Mouse (Mus musculus) right cerebral cortex, postnatal 25 days (tissue): ENCODE data around the gene Syngr3.
"Not testable (repeated sequence)": the region's sequence is repeated elsewhere in the genome, so short reads cannot be mapped to it uniquely, and the experiment has no call there.

ENCODE experiments used
- DNase-seq: peaks from one replicate; pipeline ENCODE4 v3.0.0; 2022

Gene Syngr3

DNA sequence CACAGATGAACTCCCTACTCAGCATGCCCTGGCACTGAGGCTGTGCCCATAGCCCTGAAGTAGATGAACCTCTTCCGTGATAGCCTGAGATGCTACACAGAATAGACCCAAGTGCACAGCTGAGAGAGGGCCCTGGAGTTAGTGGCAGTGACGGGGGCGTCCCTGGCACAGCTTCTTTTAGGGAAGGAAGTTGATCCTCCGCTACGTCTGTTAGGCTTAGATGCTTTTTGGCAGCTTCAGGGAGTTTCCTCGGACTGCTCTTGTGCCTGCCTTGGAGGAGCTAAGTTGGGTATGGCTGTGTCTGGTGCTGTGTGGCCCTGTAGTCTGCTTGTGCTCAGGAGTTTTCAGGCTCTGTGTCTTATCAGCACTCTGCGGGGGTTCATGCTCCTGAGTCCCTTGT, 15.5 kb downstream of the Syngr3 start:
- DNase-seq = peak; percentile 65

DNA sequence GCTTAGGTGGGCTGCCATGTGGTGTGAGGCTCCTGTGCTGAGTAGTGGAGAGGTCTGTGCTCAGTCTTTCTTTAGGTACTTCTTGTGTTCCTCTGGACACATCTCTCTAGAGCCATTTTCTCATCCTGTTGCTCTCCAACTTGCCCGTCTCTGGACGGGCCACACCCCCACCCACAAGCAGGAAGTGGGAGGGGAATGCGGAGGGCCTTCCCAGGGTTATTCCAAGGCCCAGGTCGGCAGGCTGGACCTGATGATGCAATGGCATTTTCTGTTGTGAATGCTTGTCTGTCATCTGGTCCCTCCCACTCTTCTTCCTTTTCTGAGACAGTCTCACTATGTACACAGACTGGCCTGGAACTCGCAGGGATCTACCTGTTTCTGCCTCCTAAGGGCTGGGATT, 17.6 kb downstream of the Syngr3 start:
- DNase-seq = no peak

DNA sequence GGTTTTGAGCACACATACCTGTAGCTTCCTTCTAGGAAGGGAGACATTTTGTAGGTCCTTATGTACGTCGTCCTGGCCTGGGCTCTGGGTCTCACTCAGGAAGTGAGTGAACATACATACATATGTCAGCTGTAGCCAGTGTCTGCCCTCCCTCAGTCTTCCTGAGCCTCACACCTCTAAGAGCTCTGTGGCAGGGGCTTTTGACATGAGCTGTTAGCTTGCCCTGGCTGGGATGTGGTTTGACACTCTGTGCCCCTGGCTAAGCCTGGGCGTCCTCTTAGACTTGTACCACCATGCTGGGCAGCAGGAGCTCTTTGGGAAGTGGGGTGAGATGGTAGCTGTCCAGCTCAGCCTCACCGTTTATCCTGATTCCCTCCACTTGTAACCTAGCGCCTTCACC, 18.4 kb downstream of the Syngr3 start:
- no peak for DNase-seq

DNA sequence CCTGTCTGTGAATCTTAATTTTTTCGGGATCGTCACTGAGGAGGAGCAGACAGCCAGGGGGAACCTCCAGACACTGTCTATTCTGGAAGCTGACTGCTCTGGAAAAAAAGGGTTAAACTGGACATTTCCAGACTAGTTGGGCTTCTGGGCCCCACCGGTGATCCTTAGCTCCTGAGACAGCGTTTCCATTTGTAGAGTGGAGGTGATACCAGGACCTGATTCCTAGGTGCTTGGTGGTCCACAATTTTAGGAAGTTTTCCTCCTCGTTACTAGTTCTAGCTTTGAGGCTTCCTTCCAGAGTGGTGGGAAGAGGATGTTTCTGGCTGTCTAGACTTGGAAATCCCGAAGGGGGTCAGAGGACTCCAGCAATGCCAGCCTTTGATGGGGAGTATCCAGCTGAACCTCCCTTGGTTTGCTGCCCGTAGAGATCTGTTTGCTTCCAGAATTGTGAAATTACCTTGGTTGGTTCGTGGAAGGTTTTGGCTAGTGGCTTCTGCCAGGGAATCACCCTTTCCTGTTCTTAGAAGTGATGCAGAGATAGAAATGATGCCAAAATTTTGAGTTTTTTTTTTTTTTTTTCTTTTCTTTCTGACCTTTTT, 19.4 kb downstream of the Syngr3 start:
- DNase-seq = no peak

DNA sequence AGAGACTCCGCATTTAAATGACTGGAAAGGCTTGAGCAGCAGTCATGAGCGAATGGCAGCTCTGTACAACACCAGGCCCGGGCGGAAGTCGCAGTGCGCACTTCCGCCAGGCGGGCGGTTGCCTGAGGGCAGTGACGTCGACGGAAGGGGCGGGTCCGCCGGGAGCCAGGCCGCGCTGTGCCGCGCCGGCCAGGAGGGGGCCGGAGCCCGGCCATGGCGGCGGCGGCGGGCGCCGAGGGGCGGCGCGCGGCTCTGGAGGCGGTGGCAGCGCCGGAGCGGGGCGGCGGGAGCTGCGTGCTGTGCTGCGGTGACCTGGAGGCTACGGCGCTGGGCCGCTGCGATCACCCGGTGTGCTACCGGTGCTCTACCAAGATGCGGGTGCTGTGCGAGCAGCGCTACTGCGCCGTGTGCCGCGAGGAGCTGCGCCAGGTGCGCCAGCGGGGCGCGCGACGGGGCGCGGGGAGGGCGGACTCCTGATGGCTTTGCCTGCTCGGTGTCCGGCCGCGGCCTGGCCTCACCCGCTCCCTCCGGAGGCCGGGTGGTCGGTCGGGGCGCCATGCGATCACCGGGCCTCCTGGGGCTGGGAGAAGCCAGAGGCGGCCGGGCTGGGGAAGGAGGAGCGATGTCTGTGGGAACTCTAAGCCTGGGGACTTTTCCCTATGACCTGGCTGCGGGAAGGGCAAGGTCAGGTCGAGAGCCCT, 20.1 kb downstream of the Syngr3 start, which contains the start of gene Zfp598:
Zfp598 (plus strand) TSS at position 143 of the 701 bp plus-strand sequence.
- DNase-seq = peak; percentile 95

DNA sequence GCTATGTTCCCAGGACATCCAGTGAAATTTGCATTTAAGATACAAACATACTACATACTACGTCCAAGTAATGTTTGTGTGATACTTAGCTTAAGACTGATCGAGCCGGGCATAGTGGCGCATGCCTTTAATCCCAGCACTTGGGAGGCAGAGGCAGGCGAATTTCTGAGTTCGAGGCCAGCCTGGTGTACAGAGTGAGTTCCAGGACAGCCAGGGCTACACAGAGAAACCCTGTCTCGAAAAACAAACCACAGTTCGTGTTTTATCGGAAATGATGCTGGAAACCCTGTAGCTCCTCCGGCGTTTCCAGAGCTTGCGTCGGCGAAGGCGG, 20.6 kb downstream of the Syngr3 start:
- DNase-seq = not testable (repeated sequence)

DNA sequence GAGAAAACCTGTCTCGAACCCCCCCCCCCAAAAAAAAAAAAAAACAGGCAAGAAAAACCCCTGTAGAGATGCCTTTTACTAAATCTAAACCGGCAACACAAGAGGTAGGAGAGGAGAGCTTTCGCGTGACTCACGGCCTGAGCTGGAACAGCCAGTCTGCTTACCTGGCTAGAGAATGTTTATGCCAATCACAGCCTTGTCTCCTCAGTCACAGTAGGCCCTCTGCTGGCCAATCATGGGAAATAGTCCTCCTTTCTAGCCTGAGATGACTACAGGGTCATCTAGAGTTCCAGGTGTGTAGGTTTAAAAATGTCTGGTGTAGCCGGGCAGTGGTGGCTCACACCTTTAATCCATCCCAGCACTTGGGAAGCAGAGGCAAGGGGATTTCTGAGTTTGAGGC, 22.3 kb downstream of the Syngr3 start:
- DNase-seq = no peak

DNA sequence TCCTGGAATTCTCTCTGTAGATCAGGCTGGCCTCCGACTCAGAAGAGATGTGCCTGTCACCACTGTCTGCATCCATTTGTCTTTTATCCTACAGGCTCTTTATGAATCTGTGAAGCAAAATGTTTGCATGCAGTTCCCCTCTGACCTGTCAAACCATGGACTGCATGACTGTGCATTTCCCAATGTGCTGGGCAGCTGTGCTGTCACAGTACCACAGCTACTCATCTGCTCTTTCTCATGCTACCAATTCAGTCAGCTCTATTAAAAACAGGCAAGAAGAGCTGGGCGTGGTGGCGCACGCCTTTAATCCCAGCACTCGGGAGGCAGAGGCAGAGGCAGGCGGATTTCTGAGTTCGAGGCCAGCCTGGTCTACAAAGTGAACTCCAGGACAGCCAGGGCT, 22.7 kb downstream of the Syngr3 start:
- DNase-seq = not testable (repeated sequence)

DNA sequence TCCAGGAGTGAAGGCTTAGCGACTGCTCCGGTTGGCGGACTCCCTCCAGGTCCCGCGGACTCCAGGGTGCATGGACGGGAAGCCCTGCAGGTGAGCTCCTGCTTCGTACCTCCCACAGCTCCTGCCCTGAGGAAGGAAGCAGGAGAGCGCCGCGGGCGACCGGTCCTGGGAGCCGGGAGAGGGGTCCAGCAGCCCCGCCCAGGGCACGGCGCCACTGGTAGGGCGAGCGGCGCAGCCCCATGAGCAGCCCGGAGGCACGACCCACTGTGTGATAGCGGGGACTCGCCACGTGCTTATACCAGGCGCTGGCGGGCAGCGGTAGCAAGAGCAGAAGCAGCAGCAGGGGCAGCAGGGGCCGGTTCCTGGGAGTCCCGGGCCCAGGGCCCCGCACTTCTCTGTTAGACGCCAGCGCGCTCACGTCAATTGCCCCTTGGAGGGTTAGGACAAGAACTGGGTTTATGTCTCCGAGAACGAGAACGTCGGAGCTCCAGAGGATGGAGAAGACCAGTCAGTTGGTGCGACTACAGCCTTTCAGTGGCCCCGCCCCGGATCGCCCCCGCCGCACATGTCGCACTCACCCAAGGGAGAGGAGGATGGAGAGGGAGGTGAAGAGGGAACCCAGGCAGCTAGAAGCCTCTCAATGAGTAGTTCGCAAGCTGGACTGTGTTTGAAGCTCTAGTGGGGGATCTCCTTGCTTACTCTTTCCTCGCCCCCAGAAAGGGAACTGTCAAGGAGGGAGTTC, 31.6 kb downstream of the Syngr3 start, which contains the start of gene Npw:
Npw (minus strand) TSS at position 441 of the 742 bp plus-strand sequence.
- no peak for DNase-seq

DNA sequence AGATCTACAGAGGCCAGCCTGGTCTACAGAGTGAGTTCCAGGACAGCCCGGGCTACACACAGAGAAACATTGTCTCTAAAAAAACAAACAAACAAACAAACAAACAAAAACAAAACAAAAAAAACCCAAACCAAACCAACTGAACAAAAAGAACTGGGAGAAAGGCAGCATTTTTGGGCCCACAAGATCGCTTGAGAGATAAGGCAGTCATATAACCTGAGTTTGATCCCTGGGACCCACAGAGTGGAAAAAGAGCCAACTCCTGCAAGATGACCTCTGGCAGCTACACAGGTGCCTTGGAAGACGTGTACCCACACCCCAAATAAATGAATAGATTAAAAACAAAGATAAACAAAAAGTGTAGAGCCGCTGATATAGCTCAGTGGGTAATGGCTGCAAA, 34.8 kb downstream of the Syngr3 start:
- no peak for DNase-seq

DNA sequence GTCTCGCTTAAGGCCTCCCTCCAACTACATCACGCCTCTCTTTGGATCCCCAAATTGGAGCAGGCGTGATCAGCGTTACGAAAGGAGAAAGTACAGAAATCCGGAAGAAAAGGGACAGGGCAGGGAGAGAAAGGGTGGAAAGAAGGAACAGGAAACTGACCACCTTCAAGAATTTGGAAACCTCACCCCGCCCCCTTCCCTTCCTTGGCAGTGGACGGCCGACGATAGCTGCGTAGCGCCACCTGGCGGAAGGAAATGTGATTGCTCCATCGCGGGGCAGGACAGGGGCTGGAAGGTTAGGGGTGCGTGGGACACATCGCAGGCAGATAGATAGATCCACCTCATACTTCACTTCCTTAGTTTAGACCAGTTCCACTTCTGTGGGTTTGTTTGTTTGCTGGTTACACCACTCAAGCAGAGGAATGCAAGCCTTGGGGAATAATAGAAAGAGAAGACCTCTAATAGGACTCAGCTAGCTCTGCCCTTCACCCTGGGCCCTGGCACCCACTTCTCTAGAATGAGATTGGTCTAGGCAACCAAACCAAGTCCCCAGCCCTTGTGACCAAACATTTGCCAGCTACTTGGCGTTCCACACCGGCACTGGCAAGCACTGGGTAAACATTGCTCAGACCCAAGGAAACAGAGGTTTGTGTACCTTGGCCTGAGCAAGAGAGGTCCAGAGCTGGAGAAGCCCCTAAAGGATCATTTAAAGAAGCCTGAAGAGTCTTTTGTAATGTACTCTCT, 35.6 kb downstream of the Syngr3 start:
- peak; percentile 50 for DNase-seq

DNA sequence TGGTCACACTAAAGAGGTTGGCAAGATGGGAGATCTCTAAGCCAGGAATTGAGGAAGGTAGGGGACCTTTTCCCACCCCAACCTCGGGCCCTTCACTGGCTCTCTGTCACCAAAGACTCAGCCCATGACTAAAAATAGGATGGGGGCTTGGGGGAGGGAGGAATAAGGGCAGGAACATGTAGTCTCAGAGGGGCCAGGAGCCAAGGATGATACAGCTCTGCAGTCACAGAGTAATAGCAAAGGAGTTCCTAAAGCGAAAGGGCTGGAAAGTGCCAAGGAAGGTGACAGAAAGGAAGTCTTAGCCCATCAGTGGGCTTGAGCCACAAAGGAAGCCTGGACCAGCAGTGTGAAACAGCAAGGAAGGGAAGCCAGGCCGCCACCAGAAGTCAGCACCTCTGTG, 37.9 kb downstream of the Syngr3 start:
- no peak for DNase-seq

DNA sequence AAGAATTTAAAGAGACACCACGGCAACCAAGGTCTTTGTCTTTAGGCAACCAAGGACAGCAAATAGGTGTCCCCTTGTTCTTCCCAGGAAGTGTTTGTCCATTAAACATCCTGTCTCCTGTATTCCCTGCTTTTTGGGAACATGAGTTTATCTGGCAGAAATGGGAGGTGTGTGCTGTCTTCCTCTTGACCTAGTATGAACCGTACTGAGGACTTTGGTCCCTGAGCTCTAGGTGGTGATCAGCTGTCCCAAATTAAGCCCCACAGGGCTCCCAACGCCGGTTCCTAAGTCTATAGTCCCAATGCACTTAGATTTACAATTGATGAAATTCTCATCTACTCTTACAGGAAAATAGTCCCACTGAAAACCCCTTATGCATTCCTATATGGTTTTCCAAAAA, 39.0 kb downstream of the Syngr3 start:
- DNase-seq = no peak

DNA sequence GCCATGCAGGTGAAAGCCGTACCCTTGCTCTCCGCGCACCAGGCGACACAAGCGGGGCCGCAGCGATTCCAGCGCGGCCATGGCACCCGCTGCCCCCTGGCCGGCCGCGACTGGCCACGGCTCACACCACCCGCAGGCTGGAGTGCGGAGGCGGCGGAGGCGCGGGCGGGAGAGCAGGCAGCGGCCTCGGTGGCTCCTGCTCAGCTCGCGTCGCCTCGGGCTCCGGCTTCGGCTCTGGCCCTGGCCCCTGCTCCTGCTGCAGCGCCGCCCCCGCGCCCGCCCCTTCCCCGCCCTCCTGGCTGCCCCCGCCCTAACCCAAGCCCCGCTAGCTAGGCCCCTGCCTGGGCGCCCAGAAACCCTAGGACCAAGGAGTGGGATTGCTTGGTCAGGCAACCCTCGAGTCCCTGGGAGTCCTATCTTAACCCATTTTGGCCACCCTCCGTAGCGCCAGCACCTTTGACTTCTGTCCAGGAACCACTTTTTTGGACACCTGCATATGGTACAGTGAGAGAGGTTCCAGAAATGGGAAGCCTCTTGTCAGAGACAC, 39.6 kb downstream of the Syngr3 start, which contains the start of gene Slc9a3r2:
Slc9a3r2 (minus strand) TSS at position 258 of the 547 bp plus-strand sequence.
- DNase-seq = peak; percentile 50

DNA sequence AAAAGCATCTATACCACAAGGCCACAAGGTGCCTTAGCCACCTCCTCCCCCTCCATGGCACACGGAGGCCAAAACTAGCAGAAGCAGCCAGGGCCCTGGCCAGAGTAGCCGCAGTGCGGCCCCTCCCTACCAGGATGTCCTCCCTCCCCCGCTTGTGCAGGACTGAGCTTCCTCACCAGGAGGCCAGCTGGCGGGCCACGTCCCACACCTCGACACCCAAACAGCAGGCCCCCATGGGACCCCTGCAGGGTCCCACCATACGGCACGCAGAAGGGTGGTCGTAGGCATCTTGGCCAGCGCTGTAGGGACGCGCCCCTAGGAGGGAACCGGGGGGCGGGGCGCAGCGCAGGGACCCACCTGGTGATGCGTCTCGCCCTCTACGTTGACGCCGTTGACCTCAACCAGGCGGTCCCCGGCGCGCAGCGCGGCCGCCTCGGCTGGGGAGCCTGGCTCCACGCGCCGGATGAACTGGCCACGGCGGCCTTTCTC, 40.1 kb downstream of the Syngr3 start:
- DNase-seq = no peak

DNA sequence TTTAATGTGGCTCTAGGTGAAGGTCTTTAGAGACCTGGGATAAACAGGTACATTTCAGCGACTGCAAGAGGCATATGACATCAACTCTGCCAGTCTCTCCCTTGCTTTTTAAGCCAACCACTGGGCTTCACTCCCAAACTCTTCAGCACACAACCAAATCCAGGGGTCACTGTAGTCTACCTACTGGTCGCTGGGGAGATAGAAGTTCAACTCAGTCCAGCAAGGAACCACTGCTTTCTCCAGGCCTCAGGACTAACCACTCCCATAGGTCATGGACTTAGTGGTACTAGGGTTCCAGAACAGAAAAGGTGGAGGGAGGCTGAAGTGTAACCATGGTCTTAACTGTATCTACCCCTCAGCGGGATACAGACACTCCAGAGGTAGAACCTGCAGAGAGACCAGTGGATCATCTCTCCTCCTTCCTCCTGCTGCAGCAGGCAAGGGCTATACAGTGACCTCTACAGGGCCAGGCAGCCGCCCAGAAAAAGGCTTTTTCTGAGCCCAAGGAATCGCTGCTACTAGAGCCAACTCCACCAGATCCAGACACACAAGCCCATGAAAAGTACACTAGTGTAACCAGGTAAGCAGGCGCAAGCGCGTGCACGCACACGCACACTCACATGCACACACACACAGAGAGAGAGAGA, 40.9 kb downstream of the Syngr3 start:
- DNase-seq = no peak

DNA sequence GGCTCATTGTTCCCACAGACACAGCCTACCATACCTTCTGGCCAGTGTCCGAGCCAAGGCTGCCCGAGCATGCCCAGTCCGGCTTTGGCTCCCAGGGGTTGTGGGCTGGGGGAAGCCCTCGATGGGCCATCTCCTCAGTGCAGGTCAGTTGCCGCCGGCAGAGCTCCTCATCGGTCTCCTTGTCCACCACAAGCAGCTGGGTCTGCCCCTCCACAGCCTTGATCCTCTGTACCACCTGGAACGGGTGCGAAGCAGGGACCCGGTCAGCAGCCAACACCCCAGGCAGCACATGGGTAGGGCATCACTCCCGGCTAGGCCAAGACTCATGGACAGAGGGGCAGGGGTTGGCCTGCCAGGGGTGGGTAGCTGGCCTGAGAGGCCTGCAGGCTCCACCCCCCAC, 42.3 kb downstream of the Syngr3 start:
- no peak for DNase-seq

DNA sequence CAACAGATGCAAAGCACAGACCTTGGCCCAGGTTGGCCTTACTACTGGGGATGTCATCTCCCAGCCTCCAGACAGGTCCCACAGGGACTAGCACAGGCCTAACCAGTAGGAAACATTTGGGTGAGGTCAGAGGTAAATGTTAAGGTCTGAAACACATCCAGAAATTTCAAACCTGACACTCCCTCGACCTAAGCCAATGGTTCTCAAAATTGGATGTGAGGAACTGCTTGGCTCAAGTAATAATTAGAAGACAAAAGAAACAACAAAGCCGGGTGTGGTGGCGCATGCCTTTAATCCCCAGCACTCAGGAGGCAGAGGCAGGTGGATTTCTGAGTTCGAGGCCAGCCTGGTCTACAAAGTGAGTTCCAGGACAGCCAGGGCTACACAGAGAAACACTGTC, 43.4 kb downstream of the Syngr3 start:
- DNase-seq = no peak

DNA sequence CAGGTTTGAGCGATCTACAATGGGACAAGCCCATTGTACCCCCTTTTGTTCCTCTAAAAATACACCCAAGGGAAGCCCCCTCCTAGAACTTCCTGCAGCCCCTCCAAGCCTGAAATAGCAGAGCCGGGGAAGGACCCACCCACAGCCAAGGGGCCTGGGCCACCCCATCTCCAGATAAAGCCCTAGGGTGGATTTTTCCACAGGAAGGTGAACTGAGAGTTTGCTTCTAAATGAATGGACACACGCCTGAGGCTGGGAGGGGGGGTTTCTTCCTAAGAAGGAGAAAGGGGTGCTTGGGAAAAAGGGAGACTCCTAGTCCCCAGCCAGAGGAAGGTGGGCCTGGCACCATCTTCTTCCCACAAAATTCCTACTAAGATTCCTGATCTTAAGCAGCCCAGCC, 43.8 kb downstream of the Syngr3 start:
- no peak for DNase-seq

DNA sequence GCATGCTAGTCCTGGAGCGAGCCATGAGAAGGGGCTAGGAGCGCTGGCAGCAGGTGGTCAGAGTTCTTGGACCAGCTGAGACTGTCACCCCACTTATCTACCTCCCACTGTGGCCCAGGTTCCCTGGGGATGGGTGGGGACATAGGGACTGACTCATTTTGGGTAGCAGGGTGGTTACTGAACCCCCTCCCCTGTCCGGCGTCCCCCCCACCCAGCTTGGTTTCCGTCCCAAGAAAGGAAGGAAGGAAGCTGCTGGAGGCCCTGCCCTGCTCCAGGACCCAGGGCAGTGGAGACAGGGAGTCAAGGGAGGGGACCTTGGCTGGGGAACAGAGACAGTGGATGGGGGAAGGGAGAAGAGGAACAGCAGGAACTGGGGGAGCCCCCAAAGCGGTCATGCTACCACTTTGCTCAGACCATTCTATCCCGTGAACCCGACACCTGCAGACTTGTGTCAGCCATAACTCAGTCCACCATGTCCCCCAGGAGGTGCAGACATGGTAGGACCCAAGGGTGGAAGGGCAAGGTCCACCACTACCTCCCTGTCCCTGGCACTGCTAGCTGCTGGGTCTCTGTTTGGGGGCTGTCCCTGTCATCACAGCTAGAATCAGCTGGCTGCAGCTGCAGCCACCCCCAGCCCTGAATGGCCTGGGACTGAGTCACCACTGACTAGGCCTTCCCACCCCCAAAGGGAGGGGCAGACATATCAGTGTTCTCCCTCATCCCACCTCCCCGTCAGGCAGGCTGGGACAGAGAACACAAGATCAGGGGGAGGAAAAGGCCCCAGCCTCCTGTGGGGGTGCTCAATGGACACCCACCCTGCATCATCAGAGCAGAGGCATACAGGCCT, 44.7 kb downstream of the Syngr3 start:
- DNase-seq = no peak

DNA sequence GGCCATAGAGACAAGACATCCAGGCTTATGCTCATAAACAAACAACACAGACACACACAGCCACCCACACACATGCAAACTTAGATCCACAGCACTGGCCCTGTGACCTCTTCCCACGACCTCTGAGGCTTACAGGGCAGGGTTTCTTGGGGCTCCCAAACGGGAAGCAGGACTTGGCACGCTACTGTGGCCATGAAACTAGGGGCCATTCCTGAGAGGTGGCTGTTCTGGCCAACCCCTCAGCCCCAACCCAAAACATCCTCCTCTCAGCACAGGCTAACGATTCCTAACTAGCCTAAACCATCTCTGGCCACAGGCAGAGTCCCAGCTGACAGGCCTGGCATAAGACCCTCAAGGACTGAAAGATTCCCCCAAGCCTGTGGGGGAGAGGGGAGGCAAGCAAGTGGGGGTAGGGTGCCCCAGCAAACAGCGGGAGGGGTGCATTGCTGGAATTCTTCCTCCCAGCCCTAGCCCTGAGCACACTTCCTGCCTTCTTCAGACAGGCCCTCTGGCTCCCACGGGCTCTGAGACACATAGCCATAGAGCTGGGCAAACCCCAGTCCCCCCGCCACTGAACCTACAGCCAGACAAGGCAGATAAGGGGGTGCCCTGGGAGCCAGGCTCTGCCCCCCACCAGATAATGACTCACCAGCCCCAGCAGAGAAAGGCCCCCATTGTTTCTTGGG, 45.6 kb downstream of the Syngr3 start:
- no peak for DNase-seq
